ENCODE assay signal across 8 mouse cellular contexts in genomic region chr13:45827619-45828018, GRCm38 (mm10).
DNase-seq lines count a peak whose midpoint lies in the region; ATAC-seq and TF ChIP-seq lines count a peak whose summit lies in the region.

No protein-coding gene starts in this region.

- 30% methylated on average over 4 of the region's 4 CpGs for WGBS in forebrain, embryonic 16.5 days
- 42% methylated on average over 4 of the region's 4 CpGs for WGBS in forebrain, embryonic 13.5 days

- H3K9ac ChIP-seq in forebrain, embryonic 16.5 days (replicated peaks; ENCODE audit: low read depth, low read length), result no peak overlapping the region
- H3K9ac ChIP-seq in forebrain, embryonic 13.5 days, result no peak overlapping the region

- H3K4me1 ChIP-seq in forebrain, embryonic 16.5 days (replicated peaks; ENCODE audit: control insufficient read depth, insufficient read depth, low read length), result peaks cover 13% of the 10 kb centered on the region
- peaks cover 9% of the 10 kb centered on the region; the same call in 1 of the 2 replicates for H3K4me1 ChIP-seq in forebrain, embryonic 13.5 days

- H3K27me3 ChIP-seq in forebrain, embryonic 16.5 days (replicated peaks; ENCODE audit: control insufficient read depth, insufficient read depth, low read length), result no peaks in the 10 kb centered on the region
- no peaks in the 10 kb centered on the region for H3K27me3 ChIP-seq in forebrain, embryonic 13.5 days

- H3K4me3 ChIP-seq in forebrain, embryonic 16.5 days (replicated peaks; ENCODE audit: low read length), result no peak overlapping the region
- no peak overlapping the region for H3K4me3 ChIP-seq in forebrain, embryonic 13.5 days

- H3K9me3 ChIP-seq in forebrain, embryonic 16.5 days (ENCODE audit: control insufficient read depth, low read length), result no peaks in the 10 kb centered on the region
- no peaks in the 10 kb centered on the region; the same call in 1 of the 2 replicates for H3K9me3 ChIP-seq in forebrain, embryonic 13.5 days (replicated peaks)

- ATAC-seq in forebrain, embryonic 16.5 days, result peak; percentile 12; the same call in 1 of the 2 replicates
- no peak for ATAC-seq in forebrain, embryonic 13.5 days
- no peak for ATAC-seq in erythroid progenitor cell, adult 5-6 weeks (replicated peaks; ENCODE audit: low FRiP score, poor library complexity, severe bottlenecking)

- peak; percentile 77 for DNase-seq in 3134 (ENCODE audit: extremely low read depth, insufficient read length, low spot score)
- DNase-seq in brain, embryonic 14.5 days (ENCODE audit: low read depth), result peak; percentile 70
- DNase-seq in heart, postnatal 36 days, result peak; percentile 41 to 43
- peak; percentile 47 to 53 for DNase-seq in right cerebral cortex, postnatal 36 days (ENCODE audit: low spot score in 2 of 2)
- DNase-seq in thymus, postnatal 25 days, result no peak

- no peak overlapping the region; the same call in 1 of the 2 replicates for H3K27ac ChIP-seq in forebrain, embryonic 16.5 days (ENCODE audit: low read length)
- H3K27ac ChIP-seq in forebrain, embryonic 13.5 days, result no peak overlapping the region

- TF ChIP-seq CTCF in brain, embryonic 14.5 days (IDR thresholded peaks at IDR 0.05; ENCODE audit: borderline replicate concordance, extremely low read depth, insufficient read depth, insufficient read length), result no peak

- intact Hi-C loops in heart, postnatal 36 days (cut with DNase I), result no loop called here

- TF ChIP-seq POLR2A in brain, embryonic 14.5 days (IDR thresholded peaks at IDR 0.05; ENCODE audit: borderline replicate concordance, extremely low read depth, insufficient read depth, insufficient read length, poor library complexity, severe bottlenecking), result no peak

- no peaks in the 10 kb centered on the region for H3K36me3 ChIP-seq in forebrain, embryonic 16.5 days (ENCODE audit: control insufficient read depth, insufficient read depth)
- peaks cover 4% of the 10 kb centered on the region; the same call in 1 of the 2 replicates for H3K36me3 ChIP-seq in forebrain, embryonic 13.5 days (ENCODE audit: poor library complexity, severe bottlenecking)

- no peak overlapping the region for H3K4me2 ChIP-seq in forebrain, embryonic 16.5 days (ENCODE audit: low read length)
- H3K4me2 ChIP-seq in forebrain, embryonic 13.5 days, result no peak overlapping the region
